Mouse (Mus musculus) embryo, embryonic 10 days (tissue): ENCODE data around the gene Ppp1r9a.
A peak's percentile ranks its signal among the peaks of the same experiment; 100 is the strongest.

ENCODE experiments used
- DNase-seq: peaks from one replicate; pipeline ENCODE4 v3.0.0-alpha.2; 2015; ENCODE audit warnings: low spot score

Gene Ppp1r9a

DNA sequence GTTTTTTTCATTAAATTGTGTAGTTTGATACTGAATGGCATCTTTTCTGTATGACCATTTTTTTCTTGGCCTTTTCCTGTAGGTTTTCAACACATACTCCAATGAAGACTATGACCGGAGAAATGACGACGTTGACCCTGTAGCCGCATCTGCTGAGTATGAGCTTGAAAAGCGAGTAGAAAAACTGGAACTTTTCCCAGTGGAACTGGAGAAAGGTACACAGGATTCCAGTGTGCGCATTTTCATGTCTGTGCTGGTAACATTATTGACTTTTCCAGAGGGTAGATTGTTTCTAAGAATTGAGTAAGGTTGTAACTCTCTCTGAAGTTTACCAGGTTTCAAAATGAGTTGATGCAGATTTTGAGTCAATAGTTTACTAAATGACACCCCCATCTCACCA is 143.1 kb downstream of the Ppp1r9a start:
- DNase-seq: no peak

DNA sequence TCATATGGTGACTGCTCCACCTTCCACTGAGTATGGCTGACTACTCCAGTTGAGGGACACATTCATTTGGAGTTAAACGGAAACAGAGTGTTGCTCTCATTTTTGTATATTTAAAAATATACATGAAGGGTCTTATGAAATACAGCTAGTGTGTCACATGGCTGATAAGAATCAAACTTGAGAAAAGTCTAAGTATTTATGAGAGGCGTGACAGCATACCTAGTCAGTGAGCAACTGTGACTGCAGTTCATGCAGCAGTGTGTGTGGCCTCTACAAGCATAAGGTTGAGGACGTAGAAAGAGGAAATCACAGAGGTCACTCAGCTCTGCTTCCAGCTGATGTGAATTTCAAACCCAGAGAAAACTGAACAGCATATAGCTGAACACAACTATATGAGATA is 145.3 kb downstream of the Ppp1r9a start:
- no peak for DNase-seq

DNA sequence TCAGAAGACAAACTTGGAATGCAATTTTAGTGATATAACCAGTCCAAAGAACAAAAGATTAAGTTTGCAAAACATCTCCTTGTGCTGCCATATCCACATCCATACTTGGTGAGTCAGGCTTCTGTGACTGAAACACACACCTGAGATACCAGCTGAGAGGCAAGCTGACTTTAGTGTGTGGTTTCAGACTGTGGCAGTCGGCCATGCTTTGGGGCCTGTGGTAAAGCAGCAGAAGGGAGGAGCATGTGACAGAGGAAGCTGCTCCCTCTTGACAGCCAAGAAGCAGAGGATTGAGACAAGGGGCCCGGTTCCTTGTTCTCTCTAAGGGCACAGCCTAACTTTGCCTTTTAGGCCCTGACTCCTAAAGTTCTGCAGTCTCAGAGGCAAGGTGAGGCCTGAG is 149.6 kb downstream of the Ppp1r9a start:
- DNase-seq: no peak

DNA sequence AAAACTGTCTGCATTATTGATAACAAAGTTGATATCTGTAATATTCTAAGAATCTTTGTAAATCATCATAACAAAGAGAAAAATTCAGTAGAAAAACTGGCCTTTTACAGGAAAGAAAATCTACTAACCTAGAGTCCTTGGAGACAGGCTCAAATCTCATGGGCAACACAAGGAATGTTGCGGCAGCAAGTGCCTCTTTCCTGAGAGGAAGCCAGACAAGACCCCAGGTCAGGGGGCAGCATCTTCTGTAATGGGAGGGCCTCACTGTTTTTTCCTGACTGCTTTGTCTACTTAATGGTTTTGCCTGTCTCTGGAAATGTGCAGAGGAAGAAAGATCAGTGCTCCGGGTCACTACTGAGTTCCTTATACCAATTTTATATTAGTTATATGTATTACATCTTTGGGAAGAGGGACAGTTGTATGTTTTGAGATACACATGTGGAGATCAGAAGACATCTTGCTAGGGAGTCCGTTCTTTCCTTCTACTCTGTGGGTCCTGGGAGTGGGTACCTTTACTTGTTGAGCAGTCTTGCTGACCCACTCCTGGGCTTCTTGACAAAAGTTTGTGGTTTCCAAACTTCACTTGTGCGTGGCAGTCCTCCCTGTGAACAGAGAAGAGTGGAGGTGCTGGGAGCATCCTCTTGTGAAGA is 151.9 kb downstream of the Ppp1r9a start:
- DNase-seq: peak; percentile 63

DNA sequence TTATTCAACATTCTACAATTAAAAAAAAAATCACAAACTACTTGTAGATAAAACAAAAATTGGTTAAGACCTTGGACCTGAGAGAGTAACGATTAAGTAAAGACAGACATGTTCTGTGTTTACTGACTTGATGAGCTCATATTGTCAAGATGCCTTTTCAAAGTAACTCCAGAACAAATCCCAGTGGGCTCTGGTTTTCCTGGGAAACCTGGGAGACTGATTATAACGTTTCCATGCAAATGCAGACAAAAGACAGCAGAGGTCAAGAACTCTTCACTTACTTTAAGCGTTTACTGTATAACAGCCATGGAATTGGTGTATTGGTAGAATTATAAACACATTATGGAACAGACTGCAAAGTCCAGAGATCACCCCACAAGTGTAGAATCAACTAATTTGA is 172.0 kb downstream of the Ppp1r9a start:
- no peak for DNase-seq

DNA sequence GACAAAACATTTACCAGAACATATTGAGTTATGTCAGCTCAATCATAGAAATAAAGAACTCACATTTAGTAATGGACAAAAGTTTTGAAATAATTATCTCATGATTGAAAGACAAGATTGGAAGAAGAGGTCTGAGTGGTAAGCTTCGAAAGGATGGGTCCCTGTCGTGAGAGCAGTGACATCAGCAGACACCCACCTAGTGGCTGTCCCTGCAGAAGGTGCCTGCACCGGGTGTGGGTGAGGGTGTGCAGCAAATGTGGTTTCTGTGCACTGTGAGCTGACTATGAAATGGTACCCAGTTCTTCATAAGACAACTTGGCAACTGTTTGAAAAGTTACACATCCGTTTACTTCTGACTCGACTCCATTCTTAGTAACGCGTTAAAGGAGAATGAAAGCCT is 173.0 kb downstream of the Ppp1r9a start:
- no peak for DNase-seq

DNA sequence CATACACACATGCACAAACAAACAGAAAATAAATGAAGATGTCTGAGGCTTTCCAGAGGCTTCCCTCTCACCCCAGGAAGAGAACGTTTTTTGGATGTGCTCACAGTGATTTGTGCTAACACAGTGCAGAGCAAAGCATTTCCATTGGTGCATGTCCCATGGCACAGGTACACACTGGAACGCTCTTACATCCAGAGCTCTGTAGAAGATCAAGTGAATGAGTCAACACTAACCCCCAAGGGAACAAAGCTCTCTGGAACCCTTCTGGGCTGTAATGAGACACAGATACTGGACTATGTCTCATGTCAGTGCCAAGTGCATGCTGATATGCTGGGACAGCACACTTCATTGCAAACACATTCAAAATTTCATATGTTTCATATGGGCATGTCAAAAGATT is 175.3 kb downstream of the Ppp1r9a start:
- no peak for DNase-seq

DNA sequence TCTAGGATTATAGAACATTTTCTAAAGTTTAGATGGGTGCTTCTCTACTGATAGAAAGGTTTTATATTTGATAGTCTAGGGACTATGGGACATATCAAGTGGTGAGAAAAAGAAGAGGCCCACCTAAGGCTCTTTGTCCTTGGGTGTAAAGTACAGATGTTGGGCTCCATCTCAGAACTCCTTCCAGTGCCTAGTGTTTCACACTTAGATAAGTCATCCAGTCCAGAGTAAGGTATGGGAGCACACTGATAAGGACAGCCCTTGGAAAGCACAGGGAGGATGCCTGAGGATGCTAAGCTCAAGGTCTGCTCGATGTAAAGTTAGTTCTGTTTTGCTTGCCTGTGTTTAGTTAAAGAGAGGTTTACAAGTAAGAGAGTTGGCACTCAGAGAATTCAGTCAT is 176.4 kb downstream of the Ppp1r9a start:
- DNase-seq: no peak

DNA sequence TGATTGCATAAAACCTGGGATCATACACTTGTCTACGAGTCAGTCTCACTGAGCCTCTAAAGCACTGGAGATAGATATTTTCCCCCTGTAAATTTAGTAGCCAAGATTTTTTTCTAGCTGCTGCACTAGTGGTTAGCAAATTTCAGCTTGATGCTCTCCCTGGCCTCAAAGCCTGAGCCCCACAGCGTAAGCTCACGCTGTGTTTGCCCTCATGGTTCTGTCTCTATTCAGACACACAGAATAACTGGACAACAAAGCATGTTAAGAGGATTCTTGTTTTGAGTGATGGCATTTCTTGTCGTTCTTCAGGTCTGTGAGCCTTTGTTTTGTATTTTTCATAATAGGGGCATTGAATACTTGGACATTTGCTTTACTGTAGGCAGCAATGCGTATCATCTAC is 177.4 kb downstream of the Ppp1r9a start:
- no peak for DNase-seq

DNA sequence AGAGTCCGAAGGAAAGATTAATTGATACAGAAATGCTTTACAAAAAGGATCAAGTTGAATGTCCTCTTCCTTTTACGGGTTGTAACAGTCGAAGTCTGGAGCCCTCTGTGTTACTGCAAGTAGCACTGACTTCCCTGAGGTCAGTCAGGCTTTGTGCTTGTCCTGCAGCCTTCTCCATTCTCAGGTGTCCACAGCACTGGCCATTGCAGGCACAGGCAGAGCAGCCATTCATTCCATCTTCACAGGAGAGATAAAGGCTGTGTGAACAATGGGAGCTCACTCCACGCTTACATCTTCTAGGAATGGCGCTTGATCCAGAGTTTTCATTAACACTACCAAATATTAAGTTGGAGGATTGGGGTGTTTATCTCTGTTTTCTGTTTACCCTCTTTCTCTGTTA is 177.8 kb downstream of the Ppp1r9a start:
- no peak for DNase-seq

DNA sequence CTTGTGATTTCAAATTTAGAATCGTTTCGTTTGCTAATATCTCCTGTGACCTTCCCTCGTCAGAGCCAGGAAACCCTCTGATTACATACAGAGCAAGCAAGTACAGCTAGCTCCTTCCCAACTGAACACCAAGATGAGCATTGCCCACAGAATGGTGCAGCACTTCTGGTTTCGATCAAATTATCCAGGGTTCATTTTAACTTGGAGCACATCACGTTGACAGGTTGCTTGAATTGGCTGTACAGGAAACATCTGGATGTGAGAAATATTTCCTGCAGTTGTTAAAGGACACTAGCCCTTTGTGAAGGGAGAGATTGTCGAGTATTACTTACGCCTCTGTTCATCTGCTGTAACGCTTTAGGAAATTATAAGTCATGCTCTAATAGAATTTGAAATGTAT is 178.4 kb downstream of the Ppp1r9a start:
- DNase-seq: peak; percentile 52

DNA sequence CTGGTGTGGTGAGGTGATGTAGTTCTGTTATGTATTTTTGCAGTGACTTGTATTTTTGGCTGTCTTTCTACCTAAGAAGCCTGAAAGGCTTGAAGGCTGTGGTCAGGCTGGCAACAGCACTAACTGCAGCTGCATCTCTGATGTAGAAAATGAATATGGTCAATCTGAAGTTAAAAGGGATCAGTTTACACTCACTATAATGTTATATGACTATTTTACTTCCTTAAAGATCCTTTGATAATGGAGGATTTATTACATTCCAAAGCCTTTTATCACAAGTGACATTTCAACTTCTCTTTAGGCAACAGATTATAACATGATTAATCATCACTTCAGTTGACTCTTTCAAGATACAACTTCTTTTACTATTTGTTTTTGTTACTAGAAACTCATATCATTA is 179.4 kb downstream of the Ppp1r9a start:
- no peak for DNase-seq

DNA sequence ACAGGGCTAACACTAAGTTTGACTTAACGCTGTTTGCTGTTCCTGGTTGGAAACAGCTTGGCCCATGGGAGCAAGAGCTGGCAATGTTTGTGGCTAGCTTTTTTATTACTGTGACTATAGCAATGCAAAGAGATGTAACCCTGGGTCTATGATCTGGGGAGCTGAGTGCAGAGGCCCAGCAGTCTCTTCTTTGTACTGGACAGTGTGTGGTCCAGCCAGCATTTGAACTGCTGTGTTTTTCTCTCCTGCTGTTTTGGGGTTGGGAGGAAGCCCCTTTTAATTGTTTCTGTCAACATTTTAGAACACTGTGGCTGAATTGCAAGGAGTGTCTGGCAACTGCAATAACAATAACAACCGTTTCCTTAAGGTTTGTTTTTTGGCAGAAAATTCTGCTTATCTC is 180.0 kb downstream of the Ppp1r9a start:
- peak; percentile 29 for DNase-seq

DNA sequence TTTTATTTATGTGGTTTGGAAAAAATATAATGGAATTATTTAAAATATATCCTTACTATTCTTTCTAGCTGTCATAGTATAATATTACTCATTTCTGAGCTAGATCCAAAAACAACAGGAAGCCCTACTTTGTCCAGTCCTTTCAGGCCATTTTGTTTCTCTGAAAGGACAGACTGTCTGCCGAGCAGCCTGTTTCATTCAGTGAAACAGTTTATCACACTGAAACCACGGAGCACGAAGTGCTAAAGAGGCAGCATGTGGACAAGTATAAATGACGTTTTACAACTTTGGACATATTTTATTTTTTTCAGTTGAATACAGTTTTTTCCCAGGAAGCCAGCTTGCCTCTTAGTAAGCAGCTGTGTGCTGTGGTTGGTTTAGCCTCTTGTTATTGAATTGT is 181.2 kb downstream of the Ppp1r9a start:
- DNase-seq: no peak

DNA sequence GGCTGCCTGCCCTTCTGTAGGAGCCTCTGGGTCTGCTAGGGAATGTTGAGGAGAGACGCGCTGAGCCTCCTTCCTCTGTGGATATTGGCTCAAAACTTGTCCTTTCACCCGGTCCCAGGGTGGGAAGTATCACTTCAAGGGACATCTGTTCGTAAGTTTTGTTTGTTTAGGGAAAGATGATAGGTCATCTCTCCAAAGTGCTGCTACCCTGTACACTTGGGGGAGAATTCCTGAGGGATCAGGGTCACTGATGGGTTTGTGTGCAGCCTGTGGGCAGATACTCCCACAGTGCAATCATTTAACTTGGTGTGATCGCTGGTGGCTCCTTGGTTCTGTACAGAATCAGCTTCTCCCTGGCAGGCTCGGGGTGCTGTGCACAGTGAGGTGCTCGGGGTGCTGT is 189.2 kb downstream of the Ppp1r9a start:
- no peak for DNase-seq

DNA sequence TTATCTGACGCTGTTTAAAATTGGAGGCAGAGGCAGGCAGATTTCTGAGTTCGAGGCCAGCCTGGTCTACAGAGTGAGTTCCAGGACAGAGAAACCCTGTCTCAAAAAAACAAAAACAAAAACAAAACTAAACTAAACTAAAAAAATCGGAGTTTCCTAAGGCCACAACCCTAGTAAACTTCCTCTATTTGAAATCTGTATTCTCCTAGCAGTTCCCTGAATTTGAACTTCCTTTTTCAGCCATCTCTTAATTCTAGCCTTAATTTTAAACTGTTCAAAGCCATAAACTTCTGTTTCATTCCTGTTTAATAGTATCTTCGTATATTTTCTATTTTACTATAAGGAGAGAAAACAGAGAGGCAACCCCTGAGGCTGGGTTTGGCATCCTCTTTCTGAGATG is 190.1 kb downstream of the Ppp1r9a start:
- no peak for DNase-seq

DNA sequence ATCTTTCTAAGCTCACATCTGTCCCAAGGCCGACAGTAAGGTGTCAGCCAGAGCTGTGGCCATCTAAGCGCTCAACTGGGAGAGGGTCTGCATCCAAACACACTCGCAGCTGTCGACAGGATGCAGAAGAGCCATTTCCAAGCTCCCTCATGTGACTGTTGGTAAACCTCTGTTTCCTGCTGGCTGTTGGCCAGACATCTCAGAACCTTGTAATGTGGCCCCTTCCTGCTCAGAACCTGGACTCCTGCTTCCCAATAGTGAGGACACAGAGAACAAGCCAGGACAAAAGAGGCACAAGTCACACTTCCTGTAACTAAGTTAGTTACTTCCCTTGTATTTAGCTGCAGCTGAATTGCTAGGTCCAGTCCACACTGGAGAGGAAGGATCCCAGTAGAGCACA is 190.8 kb downstream of the Ppp1r9a start:
- no peak for DNase-seq

DNA sequence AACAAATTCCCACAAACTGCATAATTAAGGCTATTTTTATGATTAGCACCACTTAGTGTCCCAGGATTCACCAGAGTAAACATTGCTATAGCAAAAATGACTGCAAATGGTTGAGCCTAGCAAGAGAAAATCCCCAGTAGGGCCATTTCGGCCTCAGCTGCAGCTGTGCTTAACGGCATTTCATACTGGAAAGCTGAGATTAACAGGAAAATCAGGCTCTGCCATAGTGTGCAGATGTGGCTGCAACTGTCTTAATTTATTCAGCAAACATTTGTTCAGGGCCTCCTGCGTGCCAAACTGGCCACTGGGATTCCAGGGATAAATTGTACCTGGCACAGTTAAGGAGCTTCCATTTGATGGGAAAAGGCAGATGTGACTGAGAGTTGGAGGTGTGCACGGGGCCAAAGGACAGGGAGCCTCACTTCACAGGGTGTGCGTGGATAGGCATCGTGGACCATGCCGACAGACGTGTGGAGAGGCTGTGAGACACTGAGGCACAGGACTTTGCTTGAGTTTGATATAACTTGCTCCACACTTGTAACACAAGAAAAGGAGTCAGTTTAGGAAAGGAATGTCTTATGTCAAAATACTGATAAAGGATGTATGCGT is 192.8 kb downstream of the Ppp1r9a start:
- no peak for DNase-seq

DNA sequence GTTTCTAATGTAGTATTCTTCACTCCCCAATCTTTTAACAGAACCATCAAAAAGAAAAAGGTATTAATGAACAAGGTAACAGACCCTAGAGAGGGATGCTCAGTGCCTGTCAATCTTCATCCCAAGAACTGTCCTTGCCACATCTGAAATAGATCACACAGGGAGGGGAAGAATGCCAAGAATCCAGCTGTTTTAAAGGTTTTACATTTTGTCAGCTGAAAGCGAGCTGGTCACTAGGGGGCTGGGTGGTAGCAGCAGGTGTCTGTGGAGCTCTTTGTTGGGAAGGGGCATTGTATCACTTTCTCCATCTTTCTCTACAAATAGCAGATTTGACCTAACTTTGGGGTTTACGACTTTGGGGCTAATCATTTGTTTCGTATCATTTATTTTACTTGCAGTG is 194.6 kb downstream of the Ppp1r9a start:
- no peak for DNase-seq

DNA sequence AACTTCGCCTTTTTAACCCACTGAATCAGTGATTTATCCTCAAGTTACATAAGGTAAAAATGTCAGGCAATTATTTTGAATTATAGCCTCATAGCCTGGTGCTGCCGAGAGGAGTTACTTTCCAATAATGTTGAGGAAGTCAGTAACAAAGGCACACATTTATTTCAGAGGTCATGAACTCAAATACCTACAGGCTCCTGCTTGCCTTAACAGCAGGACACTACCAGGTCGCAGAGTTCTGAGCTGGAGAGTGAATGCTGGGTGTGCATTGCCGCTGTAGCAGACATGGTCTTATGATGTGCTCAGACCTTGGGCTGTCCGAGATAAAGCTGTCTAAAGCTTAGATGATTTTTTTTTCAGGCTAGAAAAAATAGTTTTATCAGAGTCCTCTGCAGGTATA is 196.6 kb downstream of the Ppp1r9a start:
- DNase-seq: peak; percentile 49

DNA sequence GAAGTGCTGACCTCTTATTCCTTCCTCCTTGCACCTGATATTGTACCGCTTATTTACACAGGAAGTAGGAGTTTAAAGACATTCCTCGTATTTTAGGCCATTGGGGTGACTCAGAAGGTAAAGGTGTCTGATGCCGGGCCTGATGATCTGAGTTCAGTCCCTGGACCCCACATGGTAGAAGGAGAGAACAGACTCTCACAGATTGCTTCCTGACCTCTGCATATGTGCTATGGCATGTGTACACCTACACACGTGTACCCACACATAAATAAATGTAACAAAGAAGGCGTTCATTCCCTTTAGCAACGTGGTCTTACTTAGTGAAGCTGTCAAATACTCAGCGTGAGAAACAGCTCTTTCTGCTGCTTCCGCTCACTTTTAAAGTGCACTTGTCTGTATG is 197.1 kb downstream of the Ppp1r9a start:
- no peak for DNase-seq

DNA sequence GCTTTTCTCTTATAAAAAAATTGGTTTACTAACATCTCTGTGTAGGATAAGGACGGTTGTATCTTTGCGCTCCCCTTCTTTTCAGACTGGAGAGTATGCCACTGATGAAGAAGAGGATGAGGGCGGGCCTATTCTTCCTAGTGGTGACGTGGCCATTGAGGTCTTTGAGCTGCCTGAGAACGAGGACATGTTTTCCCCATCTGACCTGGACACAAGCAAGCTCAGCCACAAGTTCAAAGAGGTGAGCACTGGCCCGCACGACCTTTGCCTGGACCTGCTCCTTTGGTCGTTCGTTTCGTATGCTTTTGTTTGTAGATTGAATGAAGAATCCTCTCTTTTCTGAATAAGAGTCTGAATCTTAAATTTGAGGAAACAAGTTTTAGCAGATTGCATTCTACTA is 197.6 kb downstream of the Ppp1r9a start:
- no peak for DNase-seq

DNA sequence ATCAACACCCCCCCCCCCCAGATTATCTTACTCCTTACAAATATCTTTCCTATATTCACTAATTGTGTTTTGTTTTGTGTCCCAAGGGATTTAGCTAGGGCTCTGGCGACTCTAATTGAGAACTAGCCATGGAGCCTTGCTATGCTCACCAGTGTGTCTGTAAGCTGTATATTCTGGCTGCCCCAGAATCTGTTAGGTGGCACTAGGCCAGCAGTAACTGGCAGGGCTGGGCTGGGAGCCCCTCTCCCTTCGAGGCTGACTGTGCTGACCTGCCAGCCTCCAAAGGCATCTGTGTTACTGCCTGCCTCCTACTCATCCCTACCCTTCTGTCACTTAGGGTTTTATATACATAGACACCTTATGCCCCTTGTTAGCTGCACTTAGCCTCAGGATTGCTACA is 200.0 kb downstream of the Ppp1r9a start:
- DNase-seq: no peak

DNA sequence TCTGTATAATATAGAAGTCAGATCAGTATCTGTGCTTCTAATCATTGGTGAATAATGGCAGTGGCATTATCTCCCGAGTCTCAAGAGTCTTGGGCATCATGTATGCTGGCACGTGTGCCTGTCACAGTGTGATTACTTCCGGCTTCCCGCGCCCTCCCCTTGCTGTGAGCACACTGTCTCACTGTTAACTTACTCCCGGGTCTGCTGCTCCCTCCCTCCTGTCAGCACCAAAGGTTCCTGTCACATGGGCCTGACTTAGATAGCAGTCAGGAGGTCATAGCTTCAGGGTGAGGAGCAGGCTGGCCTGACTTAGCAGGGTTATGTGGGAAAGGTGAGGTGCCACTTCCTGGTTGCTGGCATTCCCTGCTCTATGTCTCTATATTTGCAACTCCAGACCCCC is 201.1 kb downstream of the Ppp1r9a start:
- peak; percentile 43 for DNase-seq
